8 mouse cellular contexts compared by ENCODE assay signal in genomic region chr19:8990432-8991102, GRCm38 (mm10). TPM values are rescaled to one million over a fixed set of nuclear protein-coding genes. Genes with fewer than 3 reads are reported as not detected.
DNase-seq lines count a peak whose midpoint lies in the region; ATAC-seq and TF ChIP-seq lines count a peak whose summit lies in the region.

No protein-coding gene starts in this region.

- TF ChIP-seq EP300 in ES-Bruce4 (IDR thresholded peaks at IDR 0.05; ENCODE audit: insufficient read depth, low read depth, low read length), result no peak

- H3K36me3 ChIP-seq in ES-Bruce4 (ENCODE audit: control insufficient read depth, insufficient read depth, low read length, poor library complexity, severe bottlenecking), result no peaks in the 10 kb centered on the region
- H3K36me3 ChIP-seq in heart, embryonic 16.5 days (ENCODE audit: control insufficient read depth, insufficient read depth), result no peaks in the 10 kb centered on the region
- H3K36me3 ChIP-seq in splenic B cell, adult 2 months (ENCODE audit: control insufficient read depth, insufficient read depth, low read length, poor library complexity, severe bottlenecking), result no peaks in the 10 kb centered on the region

- no peak for DNase-seq in frontal cortex, postnatal 10 days (ENCODE audit: low spot score in 2 of 2)
- DNase-seq in lung, adult 2 months, result no peak
- peak; percentile 52 for DNase-seq in splenic B cell, adult 2 months (ENCODE audit: low read depth, low spot score)
- no peak for DNase-seq in layer of hippocampus, adult 18-20 months (ENCODE audit: low spot score in 2 of 2)

- ATAC-seq in frontal cortex, adult (ENCODE audit: low TSS enrichment), result peak; percentile 28; the same call in 1 of the 2 replicates
- ATAC-seq in heart, embryonic 16.5 days (replicated peaks; ENCODE audit: extremely low read depth, insufficient read depth, low FRiP score), result peak; percentile 26
- no peak for ATAC-seq in erythroblast, adult 5-6 weeks (replicated peaks; ENCODE audit: low FRiP score, poor library complexity, severe bottlenecking)

- no peaks in the 10 kb centered on the region for H3K27me3 ChIP-seq in ES-Bruce4 (ENCODE audit: control insufficient read depth, insufficient read depth, low read length, poor library complexity, severe bottlenecking)
- H3K27me3 ChIP-seq in heart, embryonic 16.5 days (ENCODE audit: control insufficient read depth, insufficient read depth, low read length), result no peaks in the 10 kb centered on the region
- no peaks in the 10 kb centered on the region for H3K27me3 ChIP-seq in splenic B cell, adult 2 months (ENCODE audit: control insufficient read depth, insufficient read depth, low read length, poor library complexity, severe bottlenecking)

- H3K9ac ChIP-seq in ES-Bruce4 (ENCODE audit: low read depth, poor library complexity, severe bottlenecking), result peak overlapping the region; percentile 65
- peak overlapping the region; percentile 97 for H3K9ac ChIP-seq in heart, embryonic 16.5 days (ENCODE audit: low read length)

- H3K27ac ChIP-seq in ES-Bruce4 (ENCODE audit: insufficient read depth, low read length), result peak overlapping the region; percentile 29
- H3K27ac ChIP-seq in heart, embryonic 16.5 days (ENCODE audit: low read length), result peak overlapping the region; percentile 99

- peak overlapping the region; percentile 60 for H3K4me3 ChIP-seq in ES-Bruce4 (ENCODE audit: low read depth, low read length)
- peak overlapping the region; percentile 89 for H3K4me3 ChIP-seq in heart, embryonic 16.5 days (ENCODE audit: low read length)
- H3K4me3 ChIP-seq in lung, adult 2 months (replicated peaks; ENCODE audit: extremely low read depth, low read depth, low read length), result peak overlapping the region; percentile 76

- H3K9me3 ChIP-seq in ES-Bruce4 (replicated peaks; ENCODE audit: control insufficient read depth, insufficient read depth, low read length, poor library complexity, severe bottlenecking), result no peaks in the 10 kb centered on the region
- no peaks in the 10 kb centered on the region for H3K9me3 ChIP-seq in heart, embryonic 16.5 days (replicated peaks; ENCODE audit: control insufficient read depth, low read length)

- no peak for TF ChIP-seq POLR2A in ES-Bruce4 (IDR thresholded peaks at IDR 0.05; ENCODE audit: insufficient read depth, low read length)
- peak; percentile 46; the same call in 1 of the 2 replicates for TF ChIP-seq POLR2A in lung, adult 2 months (IDR thresholded peaks at IDR 0.05; ENCODE audit: borderline replicate concordance, extremely low read depth, low read depth, low read length)

- peaks cover 8% of the 10 kb centered on the region for H3K4me1 ChIP-seq in ES-Bruce4 (ENCODE audit: control insufficient read depth, insufficient read depth, low read length)
- H3K4me1 ChIP-seq in heart, embryonic 16.5 days (ENCODE audit: control insufficient read depth, insufficient read depth, low read length), result peaks cover 71% of the 10 kb centered on the region
- peaks cover 28% of the 10 kb centered on the region for H3K4me1 ChIP-seq in lung, adult 2 months (ENCODE audit: control insufficient read depth, insufficient read depth, low read length)

- no peak for TF ChIP-seq CTCF in ES-Bruce4 (IDR thresholded peaks at IDR 0.05; ENCODE audit: low read depth, low read length)
- no peak for TF ChIP-seq CTCF in lung, adult 2 months (IDR thresholded peaks at IDR 0.05; ENCODE audit: insufficient read depth, low read length)

- peak overlapping the region; percentile 82 for H3K4me2 ChIP-seq in heart, embryonic 16.5 days (ENCODE audit: low read depth, low read length)

- 13% methylated on average over 15 of the region's 15 CpGs for WGBS in heart, embryonic 16.5 days
- WGBS in lung, adult 2 months, result 6% methylated on average over 14 of the region's 15 CpGs

RNA-seq across cellular contexts. Expression of gene Ahnak, which starts 1.5 kb away (rescaled TPM):
- polyA plus RNA-seq in ES-Bruce4 (2011; ENCODE audit: insufficient read depth, insufficient read length, low read depth, missing spikeins), result 162 and 163 TPM in 2 replicates
- polyA plus RNA-seq in heart, embryonic 16.5 days (2015; fragmentation: Nextera tagmentation; extraction: Ambion mirVana), result 28.7 and 36.5 TPM in 2 replicates
- polyA plus RNA-seq in lung, adult 2 months (2012; rRNA removed), result 56.3 and 84.7 TPM in 2 replicates
- total RNA-seq in erythroblast, adult 5-6 weeks (2015; ENCODE audit: low replicate concordance), result 19.0 and 20.0 TPM in 2 replicates
- total RNA-seq in erythroblast, adult 5-6 weeks (2017; ENCODE audit: low replicate concordance), result 24.3 and 30.2 TPM in 2 replicates
- 10 to 100 TPM; 18.1 to 19.9 TPM for total RNA-seq in layer of hippocampus, adult 18-20 months (2021)

RNA-seq across cellular contexts. Expression of gene Eef1g, which starts 23.7 kb away (rescaled TPM):
- polyA plus RNA-seq in ES-Bruce4 (2011; ENCODE audit: insufficient read depth, insufficient read length, low read depth, missing spikeins), result 1,175 and 1,274 TPM in 2 replicates
- 239 and 240 TPM in 2 replicates for polyA plus RNA-seq in heart, embryonic 16.5 days (2015; fragmentation: Nextera tagmentation; extraction: Ambion mirVana)
- 121 and 206 TPM in 2 replicates for polyA plus RNA-seq in lung, adult 2 months (2012; rRNA removed)
- total RNA-seq in erythroblast, adult 5-6 weeks (2015; ENCODE audit: low replicate concordance), result 181 and 213 TPM in 2 replicates
- total RNA-seq in erythroblast, adult 5-6 weeks (2017; ENCODE audit: low replicate concordance), result 105 and 149 TPM in 2 replicates
- total RNA-seq in layer of hippocampus, adult 18-20 months (2021), result 100 to 1,000 TPM; 257 to 269 TPM

RNA-seq across cellular contexts. Expression of gene Tut1, which starts 36.9 kb away (rescaled TPM):
- polyA plus RNA-seq in ES-Bruce4 (2011; ENCODE audit: insufficient read depth, insufficient read length, low read depth, missing spikeins), result 26.4 and 30.1 TPM in 2 replicates
- polyA plus RNA-seq in heart, embryonic 16.5 days (2015; fragmentation: Nextera tagmentation; extraction: Ambion mirVana), result 17.5 and 18.4 TPM in 2 replicates
- polyA plus RNA-seq in lung, adult 2 months (2012; rRNA removed), result 14.9 and 17.9 TPM in 2 replicates
- 1.0 and 2.7 TPM in 2 replicates for total RNA-seq in erythroblast, adult 5-6 weeks (2015; ENCODE audit: low replicate concordance)
- 2.3 and 6.8 TPM in 2 replicates for total RNA-seq in erythroblast, adult 5-6 weeks (2017; ENCODE audit: low replicate concordance)
- 10 to 100 TPM; 21.9 to 22.5 TPM for total RNA-seq in layer of hippocampus, adult 18-20 months (2021)

RNA-seq across cellular contexts. Expression of gene Mta2, which starts 48.9 kb away (rescaled TPM):
- 106 and 108 TPM in 2 replicates for polyA plus RNA-seq in ES-Bruce4 (2011; ENCODE audit: insufficient read depth, insufficient read length, low read depth, missing spikeins)
- polyA plus RNA-seq in heart, embryonic 16.5 days (2015; fragmentation: Nextera tagmentation; extraction: Ambion mirVana), result 92.1 and 96.0 TPM in 2 replicates
- polyA plus RNA-seq in lung, adult 2 months (2012; rRNA removed), result 20.0 and 26.9 TPM in 2 replicates
- total RNA-seq in erythroblast, adult 5-6 weeks (2015; ENCODE audit: low replicate concordance), result 16.9 and 22.8 TPM in 2 replicates
- 39.5 and 54.4 TPM in 2 replicates for total RNA-seq in erythroblast, adult 5-6 weeks (2017; ENCODE audit: low replicate concordance)
- total RNA-seq in layer of hippocampus, adult 18-20 months (2021), result 10 to 100 TPM; 51.6 to 53.4 TPM
